Mouse (Mus musculus): ENCODE results near the gene Prrxl1.

- TF ChIP-seq POLR2A (IDR thresholded peaks at IDR 0.05; ENCODE audit: borderline replicate concordance, extremely low read depth, low read depth, low read length): no peak
- no peak for TF ChIP-seq CTCF (IDR thresholded peaks at IDR 0.05; ENCODE audit: insufficient read depth, low read length)
These were observed 20.8 kb upstream of the Prrxl1 start for GRCm38 (mm10) chr14:32578420-32578819.

All from lung, adult 2 months (tissue).